Mouse (Mus musculus): ENCODE results near the gene Ttll1.

Ttll1 gene

DNA sequence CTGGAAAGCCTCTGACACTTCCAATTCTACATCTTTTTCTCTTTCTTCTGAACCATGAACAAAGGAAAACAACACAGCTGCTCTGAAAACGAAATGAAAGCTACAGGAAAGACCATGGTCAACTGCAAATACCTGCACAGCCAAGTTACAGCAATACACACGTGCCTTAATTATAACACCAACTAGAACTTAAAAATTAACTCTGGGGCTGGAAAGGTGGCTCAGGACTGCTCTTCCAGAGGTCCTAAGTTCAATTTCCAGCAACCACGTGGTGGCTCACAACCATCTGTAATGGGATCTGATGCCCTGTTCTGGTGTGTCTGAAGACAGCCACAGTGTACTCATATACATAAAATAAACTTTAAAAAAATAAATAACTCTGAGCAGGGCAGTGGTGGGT is 55.7 kb downstream of the Ttll1 start:
- no peak for DNase-seq (ENCODE audit: low read depth)

DNA sequence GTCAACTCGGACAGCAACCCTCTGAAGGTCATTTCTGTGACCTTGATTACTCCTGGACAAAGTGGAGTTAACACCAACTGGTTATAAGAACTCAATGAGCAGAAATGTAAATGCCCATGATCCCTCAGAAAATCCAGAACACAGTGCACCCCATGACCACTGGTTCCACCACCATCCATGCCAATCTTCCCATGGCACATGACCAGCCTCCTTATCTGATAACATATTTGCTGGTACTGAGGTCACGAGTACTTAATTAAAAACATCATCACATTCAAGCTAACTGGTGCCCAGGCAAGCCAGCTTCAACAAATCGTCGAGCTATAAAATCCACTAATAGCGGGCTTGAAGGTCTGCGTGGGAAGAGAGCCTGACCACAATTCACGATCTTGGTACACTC is 56.3 kb downstream of the Ttll1 start:
- no peak for DNase-seq (ENCODE audit: low read depth)

DNA sequence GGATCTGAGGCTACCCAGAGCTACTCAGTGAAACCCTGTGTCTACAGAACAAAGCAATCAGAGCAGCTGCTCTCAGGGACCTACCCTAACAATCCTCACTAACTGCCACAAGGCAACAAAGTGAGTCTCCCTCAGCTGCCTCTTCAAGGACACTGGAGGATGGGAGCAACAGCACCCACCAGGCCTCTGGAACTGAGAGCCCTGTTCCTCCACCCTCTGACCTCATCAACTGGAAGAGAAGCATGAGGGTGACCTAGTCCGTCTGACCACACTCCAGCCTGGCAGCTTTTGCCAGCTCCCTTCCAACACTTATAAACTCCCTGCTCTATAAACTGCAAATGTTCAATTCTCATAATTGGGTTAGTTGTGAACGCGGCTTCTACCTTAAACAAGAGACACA is 56.8 kb downstream of the Ttll1 start:
- DNase-seq (ENCODE audit: low read depth), result no peak

GRCm38 (mm10) chr15:83452219-83452760 is 58.4 kb downstream of the Ttll1 start:
- DNase-seq (ENCODE audit: low read depth), result no peak

DNA sequence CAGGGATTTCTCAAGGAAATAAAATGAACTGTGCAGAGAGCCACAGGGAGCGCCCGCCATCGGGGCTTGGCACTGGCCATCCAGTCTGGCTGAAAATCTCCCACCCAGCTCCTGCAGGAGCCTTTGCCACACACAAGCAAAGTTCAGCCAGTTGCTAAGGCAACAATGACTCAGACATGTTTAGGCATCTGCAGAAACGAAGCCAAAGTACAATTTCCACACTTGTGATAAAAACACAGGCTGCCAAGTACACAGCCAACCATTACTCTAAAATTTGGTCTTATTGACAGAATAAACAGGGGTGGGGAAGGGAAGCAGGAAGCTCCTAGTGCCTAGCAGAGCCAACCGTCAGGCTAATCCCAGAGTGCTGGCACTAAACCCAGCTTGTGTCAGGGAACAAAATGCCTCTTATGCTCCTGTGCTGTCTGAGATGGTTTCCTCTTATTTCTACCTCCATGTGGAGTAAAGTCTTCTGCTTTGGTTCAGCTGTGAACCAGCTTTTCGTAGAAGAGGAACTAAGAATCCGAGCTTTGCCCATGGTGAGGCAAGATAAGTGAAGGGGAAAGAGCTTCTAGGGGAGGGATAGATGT is 59.0 kb downstream of the Ttll1 start:
- peak; percentile 92 for DNase-seq (ENCODE audit: low read depth)

DNA sequence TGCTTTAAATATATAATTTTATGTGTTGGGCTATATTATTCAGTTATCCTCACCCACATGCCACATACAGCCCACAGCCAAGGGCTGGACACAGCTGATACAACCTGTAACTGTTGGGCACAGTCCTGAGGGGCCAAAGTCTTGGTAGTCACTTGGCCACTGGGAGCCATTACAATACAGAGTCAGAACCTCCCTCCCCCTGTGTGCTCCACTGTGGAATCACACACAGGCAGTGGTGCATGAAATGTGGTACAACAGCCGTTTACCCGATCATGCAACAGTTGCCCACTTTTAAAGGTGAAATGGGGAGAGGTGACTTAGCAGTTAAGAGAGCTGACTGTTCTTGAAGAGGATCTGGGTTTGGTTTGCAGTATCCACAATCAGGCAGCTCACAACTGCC is 60.7 kb downstream of the Ttll1 start:
- no peak for DNase-seq (ENCODE audit: low read depth)

GRCm38 (mm10) chr15:83448646-83449045 is 62.0 kb downstream of the Ttll1 start:
- no peak for DNase-seq (ENCODE audit: low read depth)

GRCm38 (mm10) chr15:83447791-83448544 is 62.7 kb downstream of the Ttll1 start:
- peak; percentile 68 for DNase-seq (ENCODE audit: low read depth)

DNA sequence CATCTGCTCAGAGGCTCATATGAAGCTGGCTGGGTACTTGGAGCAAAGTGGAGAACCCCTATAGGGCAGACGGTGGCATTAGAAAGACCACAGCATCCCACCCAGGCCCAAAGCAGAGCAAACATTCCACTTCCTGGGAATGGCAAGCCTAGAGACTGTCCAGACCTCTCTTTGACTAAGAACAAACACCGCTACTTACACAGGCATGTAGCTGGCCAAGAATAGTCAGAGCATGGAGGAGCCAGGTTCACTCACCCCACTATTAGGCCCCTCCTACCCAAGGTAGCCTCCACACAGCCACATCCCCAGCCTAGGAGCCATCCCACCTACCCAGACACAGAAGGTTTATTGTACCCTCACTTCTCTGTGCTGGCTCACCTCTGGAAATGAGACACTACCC is 64.8 kb downstream of the Ttll1 start:
- DNase-seq (ENCODE audit: low read depth), result no peak

- DNase-seq (ENCODE audit: low read depth), result no peak
These were observed 65.3 kb downstream of the Ttll1 start for GRCm38 (mm10) chr15:83445383-83445782.

DNA sequence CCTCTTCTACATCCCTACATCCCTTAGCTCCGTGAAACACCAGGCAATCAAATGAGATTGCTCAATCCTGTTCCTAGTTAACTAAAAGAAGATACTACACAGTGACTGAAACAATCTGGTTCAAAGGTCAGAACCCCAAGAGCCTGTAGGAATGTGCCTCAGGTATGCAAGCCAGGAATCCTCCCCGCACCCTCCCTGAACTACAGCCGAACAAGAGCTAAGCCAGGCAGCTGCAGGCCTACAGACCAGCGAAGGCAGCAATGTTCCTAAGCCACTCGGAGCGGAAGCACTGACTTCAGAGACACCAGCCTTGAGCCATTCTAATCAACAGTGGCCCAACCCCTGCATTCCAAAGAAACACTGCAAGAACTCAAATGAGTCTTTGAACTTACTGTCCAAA is 66.3 kb downstream of the Ttll1 start:
- DNase-seq (ENCODE audit: low read depth), result no peak

GRCm38 (mm10) chr15:83442495-83443037 is 68.1 kb downstream of the Ttll1 start:
- no peak for DNase-seq (ENCODE audit: low read depth)

DNA sequence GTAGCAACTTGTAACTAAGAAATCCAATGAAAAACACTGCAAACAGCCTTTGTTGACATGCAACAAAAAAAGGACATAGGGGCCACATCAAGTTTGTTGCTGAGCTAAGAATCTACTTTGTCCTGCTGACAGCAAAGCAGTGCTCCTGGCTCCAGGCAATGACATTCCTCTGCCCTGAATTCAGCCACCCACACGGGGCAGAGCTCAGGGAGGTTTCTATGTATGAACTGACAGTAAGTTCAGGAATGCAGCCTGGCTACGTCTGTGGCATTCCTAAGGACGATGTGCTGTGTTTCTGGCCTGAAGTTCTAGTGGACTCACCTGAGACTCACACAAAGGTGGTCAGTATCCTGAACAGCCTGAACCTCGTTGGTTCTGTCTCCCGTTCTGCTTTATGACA is 70.0 kb downstream of the Ttll1 start:
- peak; percentile 47 for DNase-seq (ENCODE audit: low read depth)

- DNase-seq (ENCODE audit: low read depth), result no peak
These were observed 74.2 kb downstream of the Ttll1 start for GRCm38 (mm10) chr15:83436541-83436940.

DNA sequence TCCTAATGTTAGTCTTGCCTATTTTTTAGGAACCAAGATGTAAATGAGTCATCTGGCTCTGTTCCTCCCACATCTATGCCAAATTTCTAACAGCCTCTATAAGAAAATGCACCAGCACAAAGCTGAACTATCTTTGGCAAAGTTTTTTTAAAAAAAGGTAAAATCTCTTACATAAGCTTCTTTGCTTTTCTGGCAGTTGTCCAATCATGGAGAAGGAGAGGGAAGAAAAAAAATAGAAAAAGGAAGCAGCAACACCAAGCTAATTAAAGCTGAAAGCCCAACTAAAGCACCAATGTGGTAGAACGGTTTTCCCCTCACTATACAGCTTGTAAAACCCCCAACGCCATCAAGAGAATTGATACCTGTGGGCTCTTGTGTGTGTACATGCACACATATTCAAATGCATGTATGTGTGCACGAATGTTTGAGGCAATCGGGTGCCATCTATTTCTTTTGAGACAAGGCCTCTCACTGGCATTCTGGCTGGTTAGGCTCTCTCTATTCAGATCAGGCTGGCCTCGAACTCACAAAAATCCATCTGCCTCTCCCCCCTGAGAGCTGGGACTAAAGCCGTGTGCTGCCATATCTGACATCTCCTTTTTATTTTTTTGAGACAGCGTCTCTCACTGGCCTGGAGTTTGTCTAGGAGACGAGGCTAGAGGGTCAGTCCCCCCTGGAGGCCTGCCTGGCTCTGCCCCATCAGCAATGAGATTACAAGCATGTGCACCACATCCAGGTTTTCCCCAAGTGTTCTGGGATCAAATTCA is 75.2 kb downstream of the Ttll1 start:
- DNase-seq (ENCODE audit: low read depth), result peak; percentile 80

DNA sequence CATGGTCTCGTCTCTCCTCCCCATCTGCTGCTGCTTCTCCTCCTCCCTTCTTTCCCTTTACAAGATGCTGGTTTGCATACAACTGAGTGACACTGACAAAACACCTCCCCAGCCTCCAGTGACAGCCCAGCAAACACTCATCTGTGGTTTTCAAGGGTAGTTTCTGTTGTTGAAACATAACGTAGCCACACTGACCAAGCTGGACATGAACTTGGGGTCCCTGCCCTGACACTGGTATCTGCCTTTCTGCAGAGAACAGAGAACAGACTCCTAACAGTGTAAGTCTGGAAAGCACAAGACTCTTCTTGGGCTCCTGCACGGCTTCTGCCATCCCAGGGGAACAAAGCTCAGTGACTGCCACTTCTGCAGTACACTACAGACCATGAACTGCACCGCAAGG is 76.0 kb downstream of the Ttll1 start:
- DNase-seq (ENCODE audit: low read depth), result no peak

Data from NIH3T3 (cell line).